22 mouse cellular contexts compared by ENCODE assay signal in the genomic region with DNA sequence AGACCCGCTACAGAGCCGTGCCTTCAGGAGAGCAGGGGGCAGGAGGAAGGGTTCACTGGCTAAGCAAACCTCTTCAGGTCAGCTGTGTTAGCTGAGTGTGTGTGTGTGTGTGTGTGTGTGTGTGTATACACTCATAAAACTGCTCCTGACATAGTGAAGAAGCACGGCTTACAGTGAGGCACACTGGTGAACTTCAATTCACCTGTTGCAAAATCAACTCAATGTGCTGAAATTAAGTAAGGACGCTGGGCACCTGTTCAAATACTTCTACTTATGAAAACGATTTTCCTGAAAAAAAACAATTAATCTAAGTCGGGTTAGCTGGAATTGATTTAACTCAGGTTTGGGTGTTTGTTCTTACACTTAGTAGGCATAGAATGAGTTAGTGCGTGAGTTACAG.
DNase-seq lines count a peak whose midpoint lies in the region; ATAC-seq and TF ChIP-seq lines count a peak whose summit lies in the region.
"Had no signal": no experiment of that assay in that cellular context is flagged by ENCODE, and none has a peak within 500 bp of the region (broad histone marks: within the 10 kb centered on the region; RNA-seq: fewer than 3 reads in every experiment).

No protein-coding gene starts in this region.

- H3K4me1 ChIP-seq in lung, adult 2 months (ENCODE audit: control insufficient read depth, insufficient read depth, low read length), result peaks cover 3% of the 10 kb centered on the region
- peaks cover 22% of the 10 kb centered on the region; the same call in 1 of the 2 replicates for H3K4me1 ChIP-seq in lung, embryonic 15.5 days
- H3K4me1 ChIP-seq in midbrain, embryonic 11.5 days (ENCODE audit: control insufficient read depth, insufficient read depth, low read length), result no peaks in the 10 kb centered on the region
- H3K4me1 ChIP-seq in hindbrain, embryonic 14.5 days (replicated peaks; ENCODE audit: control insufficient read depth, insufficient read depth, low read length), result no peaks in the 10 kb centered on the region
- H3K4me1 ChIP-seq: hindbrain, embryonic 12.5 days; liver, embryonic 13.5 days; midbrain, embryonic 12.5 days had no signal

- H3K4me2 ChIP-seq in lung, embryonic 15.5 days, result no peak overlapping the region
- no peak overlapping the region for H3K4me2 ChIP-seq in midbrain, embryonic 11.5 days
- H3K4me2 ChIP-seq in hindbrain, embryonic 14.5 days (replicated peaks), result no peak overlapping the region
- H3K4me2 ChIP-seq: forebrain, embryonic 15.5 days; hindbrain, embryonic 12.5 days; liver, embryonic 13.5 days; midbrain, embryonic 12.5 days had no signal

- H3K4me3 ChIP-seq in lung, adult 2 months (replicated peaks; ENCODE audit: extremely low read depth, low read depth, low read length), result no peak overlapping the region
- no peak overlapping the region for H3K4me3 ChIP-seq in lung, embryonic 15.5 days
- H3K4me3 ChIP-seq in midbrain, embryonic 11.5 days (ENCODE audit: low read depth, low read length), result no peak overlapping the region
- no peak overlapping the region for H3K4me3 ChIP-seq in hindbrain, embryonic 14.5 days (replicated peaks; ENCODE audit: low read length)
- H3K4me3 ChIP-seq: forebrain, embryonic 15.5 days; hindbrain, embryonic 12.5 days; liver, embryonic 13.5 days; midbrain, embryonic 12.5 days had no signal

- no peaks in the 10 kb centered on the region for H3K27me3 ChIP-seq in lung, embryonic 15.5 days
- H3K27me3 ChIP-seq in midbrain, embryonic 11.5 days (ENCODE audit: control insufficient read depth, insufficient read depth, low read length), result no peaks in the 10 kb centered on the region
- peaks cover 3% of the 10 kb centered on the region; the same call in 1 of the 2 replicates for H3K27me3 ChIP-seq in hindbrain, embryonic 14.5 days (ENCODE audit: control insufficient read depth, insufficient read depth, low read length)
- H3K27me3 ChIP-seq: forebrain, embryonic 15.5 days; Patski had no signal

- no peak for TF ChIP-seq CTCF in lung, adult 2 months (IDR thresholded peaks at IDR 0.05; ENCODE audit: insufficient read depth, low read length)

- WGBS in lung, adult 2 months, result 61% methylated on average over 7 of the region's 7 CpGs
- 50% methylated on average over 7 of the region's 7 CpGs for WGBS in lung, embryonic 15.5 days
- 86% methylated on average over 7 of the region's 7 CpGs for WGBS in midbrain, embryonic 11.5 days
- WGBS in hindbrain, embryonic 14.5 days, result 87% methylated on average over 7 of the region's 7 CpGs

- peak; percentile 36 to 70 for DNase-seq in lung, adult 18-20 months
- DNase-seq in lung, adult 2 months, result no peak
- peak; percentile 81 for DNase-seq in lung, postnatal 36 days
- no peak for DNase-seq in midbrain, embryonic 11.5 days (ENCODE audit: low spot score, missing footprints)
- no peak for DNase-seq in hindbrain, embryonic 14.5 days (ENCODE audit: low spot score)
- no peak for DNase-seq in cerebellum, adult 9-11 months
- no peak for DNase-seq in thymus, postnatal 10 days (ENCODE audit: low spot score in 2 of 2)
- DNase-seq: adrenal gland, adult 2 months; cerebellum, adult 11 months; embryo, embryonic 11 days; gastrocnemius, postnatal 25 days; kidney, adult 9 months; kidney, postnatal 14 days; liver, embryonic 13.5 days; thymus, postnatal 36 days had no signal

- TF ChIP-seq POLR2A in lung, adult 2 months (IDR thresholded peaks at IDR 0.05; ENCODE audit: borderline replicate concordance, extremely low read depth, low read depth, low read length), result no peak

- H3K36me3 ChIP-seq in lung, embryonic 15.5 days, result no peaks in the 10 kb centered on the region
- no peaks in the 10 kb centered on the region for H3K36me3 ChIP-seq in midbrain, embryonic 11.5 days (ENCODE audit: control insufficient read depth, insufficient read depth, low read length)
- no peaks in the 10 kb centered on the region for H3K36me3 ChIP-seq in hindbrain, embryonic 14.5 days (replicated peaks; ENCODE audit: control insufficient read depth, insufficient read depth)
- H3K36me3 ChIP-seq: forebrain, embryonic 15.5 days; hindbrain, embryonic 12.5 days; liver, embryonic 13.5 days; midbrain, embryonic 12.5 days had no signal

- peak overlapping the region; percentile 87 for H3K27ac ChIP-seq in lung, embryonic 15.5 days
- H3K27ac ChIP-seq in midbrain, embryonic 11.5 days (ENCODE audit: low read depth, low read length), result no peak overlapping the region
- H3K27ac ChIP-seq in hindbrain, embryonic 14.5 days, result no peak overlapping the region
- H3K27ac ChIP-seq: forebrain, embryonic 15.5 days; hindbrain, embryonic 12.5 days; liver, embryonic 13.5 days; midbrain, embryonic 12.5 days had no signal

- peak; percentile 78; the same call in 1 of the 2 replicates for ATAC-seq in lung, embryonic 15.5 days (ENCODE audit: borderline replicate concordance, extremely low read depth, low FRiP score, low TSS enrichment)
- ATAC-seq in midbrain, embryonic 11.5 days (ENCODE audit: low FRiP score), result no peak
- ATAC-seq in hindbrain, embryonic 14.5 days (ENCODE audit: low FRiP score), result no peak
- ATAC-seq: CD4-positive, CD25-positive, alpha-beta regulatory T cell, adult 4 months; forebrain, embryonic 15.5 days; inflammation-experienced regulatory T-cells, adult 6 months; Patski had no signal

- H3K9me3 ChIP-seq in lung, embryonic 15.5 days, result no peaks in the 10 kb centered on the region
- H3K9me3 ChIP-seq in midbrain, embryonic 11.5 days (ENCODE audit: control insufficient read depth, low read length), result no peaks in the 10 kb centered on the region
- no peaks in the 10 kb centered on the region for H3K9me3 ChIP-seq in hindbrain, embryonic 14.5 days (ENCODE audit: control insufficient read depth, low read length)
- H3K9me3 ChIP-seq: forebrain, embryonic 15.5 days; hindbrain, embryonic 12.5 days; liver, embryonic 13.5 days; midbrain, embryonic 12.5 days had no signal

- H3K9ac ChIP-seq in lung, embryonic 15.5 days, result no peak overlapping the region
- no peak overlapping the region for H3K9ac ChIP-seq in midbrain, embryonic 11.5 days (ENCODE audit: low read length)
- H3K9ac ChIP-seq in hindbrain, embryonic 14.5 days, result no peak overlapping the region
- H3K9ac ChIP-seq: forebrain, embryonic 15.5 days; hindbrain, embryonic 12.5 days; liver, embryonic 13.5 days; midbrain, embryonic 12.5 days had no signal

Comparison
In these comparisons a context has a peak if more than half of its experiments do, and no peak if none do; other contexts are left out.
1. DNase-seq: peak in lung, adult 18-20 months (2 of 2) and lung, postnatal 36 days (single experiment); none in lung, adult 2 months (single experiment), midbrain, embryonic 11.5 days (single experiment), hindbrain, embryonic 14.5 days (single experiment), cerebellum, adult 9-11 months (single experiment) and thymus, postnatal 10 days (0 of 2).